Mouse (Mus musculus) CH12.LX (cell line): ENCODE data around the gene Spg20.

Experiments used
- BHLHE40 ChIP-seq: IDR thresholded peaks from 2 replicates; pipeline ENCODE4 v1.6.1; 2011; ENCODE audit warnings: mild to moderate bottlenecking, low read depth, low read length, improper control_type of control experiment
- CTCF ChIP-seq, 2 experiments: IDR thresholded peaks in 1 of 2; conservative IDR thresholded peaks in 1 of 2; 2 replicates each; pipeline ENCODE4 v1.5.1; 2011 to 2012; ENCODE audit warnings: low read depth in 2 of 2, low read length in 2 of 2, improper control_type of control experiment in 1 of 2, inconsistent platforms in 1 of 2, mild to moderate bottlenecking in 1 of 2, moderate library complexity in 1 of 2
- ELF1 ChIP-seq: IDR thresholded peaks from 2 replicates; pipeline ENCODE4 v1.6.1; 2014; ENCODE audit warnings: low read depth, mild to moderate bottlenecking, inconsistent platforms, low read length, improper control_type of control experiment
- EP300 ChIP-seq: IDR thresholded peaks from 2 replicates; pipeline ENCODE4 v1.6.1; 2011; ENCODE audit warnings: low read length, improper control_type of control experiment
- HCFC1 ChIP-seq: IDR thresholded peaks from 2 replicates; pipeline ENCODE4 v1.6.1; 2012; ENCODE audit warnings: low read depth, mild to moderate bottlenecking, inconsistent platforms, low read length, improper control_type of control experiment
- MAFK ChIP-seq: IDR thresholded peaks from 2 replicates; pipeline ENCODE4 v1.6.1; 2011; ENCODE audit warnings: low read length, improper control_type of control experiment; ENCODE audit not compliant: insufficient replicate concordance
- MAZ ChIP-seq: IDR thresholded peaks from 2 replicates; pipeline ENCODE4 v1.6.1; 2012; ENCODE audit warnings: low read depth, mild to moderate bottlenecking, inconsistent platforms, low read length, improper control_type of control experiment, moderate library complexity
- MEF2A ChIP-seq: IDR thresholded peaks from 2 replicates; pipeline ENCODE4 v1.6.1; 2014; ENCODE audit warnings: low read depth, mild to moderate bottlenecking, inconsistent platforms, low read length, improper control_type of control experiment, borderline replicate concordance
- MYC ChIP-seq: IDR thresholded peaks from 2 replicates; pipeline ENCODE4 v1.6.1; 2011; ENCODE audit warnings: low read depth, mild to moderate bottlenecking, improper control_type of control experiment, low read length
- POLR2A ChIP-seq: IDR thresholded peaks from 2 replicates; pipeline ENCODE4 v1.6.1; 2011; ENCODE audit warnings: low read depth, mild to moderate bottlenecking, improper control_type of control experiment, low read length
- ZNF384 ChIP-seq: IDR thresholded peaks from 2 replicates; pipeline ENCODE4 v1.6.1; 2012; ENCODE audit warnings: low read depth, low read length, improper control_type of control experiment, inconsistent platforms

GRCm38 (mm10) chr3:55111935-55112709, at the start of gene Spg20:
- TF ChIP-seq MAFK (no peak), MEF2A (no peak), ZNF384 (no peak), POLR2A (peak; percentile 90), MYC (no peak), MAZ (no peak), CTCF (conservative IDR thresholded peaks at IDR 0.05 in 1 of 2, IDR thresholded peaks at IDR 0.05 in 1 of 2; ENCODE audit: low read depth in 2 of 2, low read length in 2 of 2) (peak in 1 of 2 experiments; percentile 85; a peak in 2 of 4 replicates), EP300 (no peak), BHLHE40 (no peak), HCFC1 (no peak; the same call in 1 of the 2 replicates), ELF1 (no peak)
